Mouse (Mus musculus) intestine, embryonic 15.5 days (tissue): ENCODE measurements at regions not wholly inside any gene's neighbourhood (a gene's known extent, or its start where the extent isn't known, plus 50 kb on each side); places are given as distances from the start of the nearest gene placed in this dataset.
"Not testable (repeated sequence)": the region's sequence is repeated elsewhere in the genome, so short reads cannot be mapped to it uniquely, and the experiment has no call there.

Experiments used
- ATAC-seq: fragments of 200-750 bp; cut with Nextera tagmentation; 2 replicates; pipeline ENCODE4 v1.8.0; 2017; ENCODE audit warnings: moderate TSS enrichment, moderate library complexity
- H3K27ac ChIP-seq: fragments of 300-500 bp; sonication (generic); 2 replicates; pipeline ENCODE4 v1.5.1; 2015; ENCODE audit warnings: mild to moderate bottlenecking, inconsistent platforms
- H3K27me3 ChIP-seq: fragments of 300-500 bp; sonication (generic); replicated peaks from 2 replicates; pipeline ENCODE4 v1.6.1; 2015; ENCODE audit warnings: inconsistent platforms
- H3K36me3 ChIP-seq: fragments of 300-500 bp; sonication (generic); 2 replicates; pipeline ENCODE4 v1.6.1; 2015; ENCODE audit warnings: inconsistent platforms
- H3K4me1 ChIP-seq: fragments of 300-500 bp; sonication (generic); replicated peaks from 2 replicates; pipeline ENCODE4 v1.6.1; 2015; ENCODE audit warnings: inconsistent platforms
- H3K4me2 ChIP-seq: fragments of 300-500 bp; sonication (generic); replicated peaks from 2 replicates; pipeline ENCODE4 v1.6.1; 2015; ENCODE audit warnings: mild to moderate bottlenecking, inconsistent platforms
- H3K4me3 ChIP-seq: fragments of 300-500 bp; sonication (generic); replicated peaks from 2 replicates; pipeline ENCODE4 v1.5.1; 2015; ENCODE audit warnings: inconsistent platforms
- H3K9ac ChIP-seq: fragments of 300-500 bp; sonication (generic); 2 replicates; pipeline ENCODE4 v1.6.1; 2015; ENCODE audit warnings: inconsistent platforms
- H3K9me3 ChIP-seq: fragments of 300-500 bp; sonication (generic); 2 replicates; pipeline ENCODE4 v1.6.1; 2016; ENCODE audit warnings: inconsistent platforms
- WGBS: fragments of 180-500 bp; shearing (Covaris S2); methylation state at CpG from one replicate; pipeline ENCODE4 v1.1.7; 2015; 5-methylcytosine and 5-hydroxymethylcytosine counted together

- no peaks in the 10 kb centered on the region for H3K27me3 ChIP-seq
- H3K27ac ChIP-seq = no peak overlapping the region
- no peak overlapping the region for H3K4me3 ChIP-seq
- no peaks in the 10 kb centered on the region for H3K36me3 ChIP-seq
- no peak overlapping the region for H3K9ac ChIP-seq
- H3K9me3 ChIP-seq = no peaks in the 10 kb centered on the region
- H3K4me2 ChIP-seq = no peak overlapping the region
- no peak for ATAC-seq
- no peaks in the 10 kb centered on the region for H3K4me1 ChIP-seq
- 62% methylated on average over 5 of the region's 5 CpGs for WGBS
Measured at GRCm38 (mm10) chr2:92664939-92665338, 65.4 kb downstream of the Chst1 start.

GRCm38 (mm10) chr2:92667192-92667591 is 67.7 kb downstream of the Chst1 start:
- WGBS = 55% methylated on average over 1 of the region's 1 CpGs
- Histone ChIP-seq H3K27me3 (no peaks in the 10 kb centered on the region), H3K9me3 (no peaks in the 10 kb centered on the region), H3K27ac (no peak overlapping the region), H3K36me3 (no peaks in the 10 kb centered on the region), H3K4me2 (no peak overlapping the region), H3K4me1 (no peaks in the 10 kb centered on the region), H3K4me3 (no peak overlapping the region), H3K9ac (no peak overlapping the region)
- ATAC-seq = no peak

- Histone ChIP-seq H3K4me1 (no peaks in the 10 kb centered on the region), H3K9ac (no peak overlapping the region), H3K9me3 (no peaks in the 10 kb centered on the region), H3K27ac (no peak overlapping the region), H3K36me3 (no peaks in the 10 kb centered on the region), H3K27me3 (no peaks in the 10 kb centered on the region), H3K4me3 (no peak overlapping the region), H3K4me2 (no peak overlapping the region)
- WGBS = 40% methylated on average over 6 of the region's 6 CpGs
- no peak for ATAC-seq
Measured at GRCm38 (mm10) chr2:92667756-92668155, 68.2 kb downstream of the Chst1 start.

- not testable (repeated sequence) for H3K4me2 ChIP-seq, H3K27me3 ChIP-seq, H3K4me3 ChIP-seq, H3K4me1 ChIP-seq, H3K27ac ChIP-seq, H3K9me3 ChIP-seq, H3K36me3 ChIP-seq, H3K9ac ChIP-seq, ATAC-seq
- WGBS = 40% methylated on average over 8 of the region's 10 CpGs
Measured at GRCm38 (mm10) chr2:92669431-92670081, 70.0 kb downstream of the Chst1 start.

- Histone ChIP-seq H3K4me2 (no peak overlapping the region), H3K27ac (no peak overlapping the region), H3K9ac (no peak overlapping the region), H3K9me3 (no peaks in the 10 kb centered on the region), H3K27me3 (no peaks in the 10 kb centered on the region), H3K4me3 (no peak overlapping the region), H3K36me3 (no peaks in the 10 kb centered on the region), H3K4me1 (no peaks in the 10 kb centered on the region)
- 36% methylated on average over 5 of the region's 5 CpGs for WGBS
- ATAC-seq = no peak
Measured at GRCm38 (mm10) chr2:92671586-92671985, 72.1 kb downstream of the Chst1 start.

- Histone ChIP-seq H3K4me3 (no peak overlapping the region), H3K4me2 (no peak overlapping the region), H3K36me3 (no peaks in the 10 kb centered on the region), H3K27me3 (no peaks in the 10 kb centered on the region), H3K9ac (no peak overlapping the region), H3K9me3 (no peaks in the 10 kb centered on the region), H3K4me1 (no peaks in the 10 kb centered on the region), H3K27ac (no peak overlapping the region)
- WGBS = 67% methylated on average over 4 of the region's 4 CpGs
- no peak for ATAC-seq
Measured at GRCm38 (mm10) chr2:92672106-92672505, 72.6 kb downstream of the Chst1 start.

GRCm38 (mm10) chr2:92673064-92673813 is 73.7 kb downstream of the Chst1 start:
- no peak overlapping the region for H3K27ac ChIP-seq
- H3K4me1 ChIP-seq = no peaks in the 10 kb centered on the region
- H3K4me2 ChIP-seq = no peak overlapping the region
- no peak for ATAC-seq
- H3K9me3 ChIP-seq = no peaks in the 10 kb centered on the region
- 81% methylated on average over 9 of the region's 9 CpGs for WGBS
- H3K27me3 ChIP-seq = no peaks in the 10 kb centered on the region
- H3K9ac ChIP-seq = no peak overlapping the region
- H3K4me3 ChIP-seq = no peak overlapping the region
- H3K36me3 ChIP-seq = no peaks in the 10 kb centered on the region

GRCm38 (mm10) chr2:92673931-92674330 is 74.4 kb downstream of the Chst1 start:
- no peaks in the 10 kb centered on the region for H3K36me3 ChIP-seq
- no peak for ATAC-seq
- WGBS = 26% methylated on average over 4 of the region's 4 CpGs

GRCm38 (mm10) chr2:92675247-92675646 is 75.7 kb downstream of the Chst1 start:
- no peak for ATAC-seq
- H3K27me3 ChIP-seq = no peaks in the 10 kb centered on the region
- no peaks in the 10 kb centered on the region for H3K4me1 ChIP-seq
- no peak overlapping the region for H3K4me2 ChIP-seq
- WGBS = 54% methylated on average over 9 of the region's 9 CpGs
- H3K4me3 ChIP-seq = no peak overlapping the region
- no peak overlapping the region for H3K27ac ChIP-seq
- H3K36me3 ChIP-seq = no peaks in the 10 kb centered on the region
- no peak overlapping the region for H3K9ac ChIP-seq
- H3K9me3 ChIP-seq = no peaks in the 10 kb centered on the region

More at GRCm38 (mm10) chr2:92673931-92674330, 74.4 kb downstream of the Chst1 start:
- Histone ChIP-seq H3K4me3 (no peak overlapping the region), H3K4me1 (no peaks in the 10 kb centered on the region), H3K9me3 (no peaks in the 10 kb centered on the region), H3K27ac (no peak overlapping the region), H3K9ac (no peak overlapping the region), H3K27me3 (no peaks in the 10 kb centered on the region), H3K4me2 (no peak overlapping the region)

DNA sequence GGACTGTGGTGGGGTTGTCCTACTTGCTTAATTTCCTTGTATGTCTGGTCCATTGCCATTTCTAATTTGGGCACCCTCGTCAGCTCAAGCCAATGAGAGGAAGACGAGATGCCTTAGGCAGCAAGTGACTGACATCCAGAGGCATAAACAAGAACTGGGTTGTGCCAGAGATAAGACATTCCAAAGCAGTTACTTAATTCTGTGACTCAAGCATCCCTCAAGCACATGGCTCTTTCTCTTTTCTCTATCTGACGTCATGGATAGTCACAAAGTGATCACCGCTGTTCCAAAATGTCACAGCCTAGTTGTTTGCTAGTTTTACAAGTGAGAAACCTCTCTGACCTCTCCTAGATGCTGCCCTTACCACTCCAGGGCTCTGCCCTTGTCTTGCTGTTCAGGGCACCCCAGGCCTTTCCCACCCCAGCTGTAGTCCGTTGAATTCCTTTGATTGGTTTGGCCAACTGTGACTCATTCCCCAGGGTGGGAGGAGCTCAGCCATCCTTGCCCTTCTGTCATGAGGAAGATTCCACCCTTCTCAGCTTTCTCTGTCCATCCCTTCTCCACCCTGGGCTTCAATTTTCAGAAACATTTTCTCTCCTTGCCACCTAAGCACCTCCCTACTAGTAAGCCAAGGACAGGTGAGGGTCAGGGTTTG is 78.9 kb downstream of the Chst1 start:
- no peaks in the 10 kb centered on the region for H3K36me3 ChIP-seq
- ATAC-seq = no peak
- no peak overlapping the region for H3K4me2 ChIP-seq
- H3K9ac ChIP-seq = no peak overlapping the region
- no peaks in the 10 kb centered on the region for H3K4me1 ChIP-seq
- H3K9me3 ChIP-seq = no peaks in the 10 kb centered on the region
- H3K27me3 ChIP-seq = no peaks in the 10 kb centered on the region
- 51% methylated on average over 5 of the region's 5 CpGs for WGBS
- H3K27ac ChIP-seq = no peak overlapping the region
- no peak overlapping the region for H3K4me3 ChIP-seq

DNA sequence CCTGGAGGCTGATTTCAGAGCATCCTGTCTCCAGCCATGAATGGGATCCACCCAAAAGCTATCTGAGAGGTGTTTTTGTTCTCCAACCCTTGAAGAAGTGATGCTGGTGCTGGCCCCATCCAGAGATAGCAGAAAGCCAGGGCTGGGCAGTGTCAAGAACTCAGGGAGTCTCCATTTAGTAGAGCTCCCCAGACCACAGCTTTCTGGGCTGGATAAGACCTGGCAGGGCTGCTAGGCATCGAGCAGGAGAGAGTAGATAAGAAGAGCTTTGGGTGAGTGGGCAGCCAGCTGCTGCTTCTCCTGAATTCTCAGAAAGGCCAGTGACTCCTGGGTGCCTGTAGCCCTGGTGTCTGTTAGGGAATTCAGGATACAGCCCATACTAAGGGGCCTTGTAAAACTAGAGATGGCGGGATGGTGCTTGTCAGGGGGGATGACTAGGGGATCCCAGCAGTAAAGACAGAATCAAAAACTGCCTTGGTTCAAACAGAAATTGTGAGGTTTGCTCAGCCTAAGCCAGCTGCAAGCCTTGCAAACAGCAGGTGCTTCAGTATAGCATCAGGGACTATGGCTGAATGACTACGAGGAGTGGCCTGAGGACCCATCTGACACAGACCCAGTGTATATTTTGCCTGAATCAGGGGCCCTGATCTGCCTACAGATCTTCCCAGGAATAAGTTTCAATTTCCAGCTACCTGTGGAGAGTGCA is 79.6 kb downstream of the Chst1 start:
- H3K4me2 ChIP-seq = no peak overlapping the region
- ATAC-seq = no peak
- no peaks in the 10 kb centered on the region for H3K9me3 ChIP-seq
- 70% methylated on average over 3 of the region's 3 CpGs for WGBS
- no peaks in the 10 kb centered on the region for H3K36me3 ChIP-seq
- no peak overlapping the region for H3K4me3 ChIP-seq
- H3K9ac ChIP-seq = no peak overlapping the region
- no peaks in the 10 kb centered on the region for H3K27me3 ChIP-seq
- no peaks in the 10 kb centered on the region for H3K4me1 ChIP-seq
- H3K27ac ChIP-seq = no peak overlapping the region

GRCm38 (mm10) chr2:92682256-92682655 is 82.7 kb downstream of the Chst1 start:
- Histone ChIP-seq H3K4me1 (no peaks in the 10 kb centered on the region), H3K4me2 (no peak overlapping the region), H3K9ac (no peak overlapping the region), H3K27ac (no peak overlapping the region), H3K36me3 (no peaks in the 10 kb centered on the region), H3K9me3 (no peaks in the 10 kb centered on the region), H3K4me3 (no peak overlapping the region), H3K27me3 (no peaks in the 10 kb centered on the region)
- 93% methylated on average over 9 of the region's 9 CpGs for WGBS
- no peak for ATAC-seq
